Mouse (Mus musculus): Measurements from ENCODE around the gene Kcne1l.

DNA sequence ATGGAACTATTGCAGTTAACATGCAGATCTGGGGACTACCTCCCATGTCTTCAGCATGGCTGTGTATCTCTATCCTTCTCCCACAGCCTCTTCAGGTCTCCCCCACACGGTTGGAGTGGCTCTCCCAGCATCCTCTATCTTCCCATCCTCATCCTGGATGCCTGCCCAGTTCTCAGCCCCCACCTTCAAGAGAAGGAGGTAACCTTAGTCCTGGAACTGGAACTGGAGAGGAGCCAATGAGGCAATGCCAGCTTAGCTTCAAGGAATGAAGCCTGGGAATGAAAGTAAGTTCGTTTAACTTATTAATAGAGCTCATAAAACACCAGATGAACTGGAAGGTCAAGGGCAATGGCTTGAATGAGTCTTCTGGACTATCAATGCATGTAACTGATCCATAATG is 2.6 kb downstream of the Kcne1l start:
- TF ChIP-seq POLR2A (IDR thresholded peaks at IDR 0.05; ENCODE audit: low read depth, low read length): no peak
- no peak for TF ChIP-seq CTCF (IDR thresholded peaks at IDR 0.05; ENCODE audit: extremely low read depth, insufficient read length, insufficient replicate concordance, low read depth, low read length)
